Mouse (Mus musculus) inflammation-experienced regulatory T-cells, adult 6 months (primary cell): ENCODE measurements around the gene Gm37240. TPM values are rescaled to one million over a fixed set of nuclear protein-coding genes. Genes with fewer than 3 reads are reported as not detected.

Source experiments
- ATAC-seq: one replicate; pipeline ENCODE4 v1.8.0; 2017
- polyA plus RNA-seq, 3 experiments: library from polyadenylated mRNA; unstranded; fragments of 100-300 nt; shearing (Covaris generic); gene quantifications; one replicate each; pipeline ENCODE4 v1.2.1; 2017

Gene Gm37240
- polyA plus RNA-seq, 3 experiments from 2014 or later, result 0.74 to 4.1 (median 0.98) TPM

DNA sequence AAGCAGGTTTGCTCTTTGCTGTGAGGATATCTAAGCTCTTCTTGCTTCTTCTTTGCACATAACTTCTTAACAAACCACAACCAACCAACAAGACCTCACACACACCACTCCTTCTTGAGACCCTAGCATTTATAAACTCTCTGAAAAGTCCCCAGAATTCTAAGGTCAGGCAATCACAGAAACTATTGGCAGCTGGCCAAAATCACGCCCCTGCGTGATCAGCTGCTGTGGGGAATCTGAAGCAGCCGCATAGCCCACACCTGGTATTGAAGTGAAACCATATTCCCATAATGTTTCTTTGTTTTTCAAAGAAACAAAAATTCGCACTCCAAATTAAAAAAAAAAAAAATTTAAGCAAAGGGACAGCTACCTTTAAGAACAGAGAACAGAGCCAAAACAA lies 141.2 kb downstream of the Gm37240 start:
- no peak for ATAC-seq

DNA sequence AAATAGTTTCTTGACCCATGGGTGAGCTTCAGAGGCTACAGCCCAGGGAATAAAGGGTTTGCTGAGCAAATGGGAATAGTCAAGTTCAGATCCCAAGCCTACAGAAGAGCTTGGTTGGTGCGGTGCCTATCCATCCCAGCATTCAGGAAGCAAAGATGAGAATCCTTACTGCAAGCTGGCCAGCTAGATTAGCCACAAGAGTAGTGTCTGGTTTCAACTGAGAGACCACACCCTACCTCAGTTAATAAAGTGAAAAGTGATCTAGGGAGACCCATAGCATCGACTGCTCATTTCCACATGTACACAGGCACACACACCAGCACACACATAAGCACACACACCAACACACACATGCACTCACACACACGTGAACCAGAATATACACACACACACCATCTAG lies 145.6 kb downstream of the Gm37240 start:
- ATAC-seq, result no peak

DNA sequence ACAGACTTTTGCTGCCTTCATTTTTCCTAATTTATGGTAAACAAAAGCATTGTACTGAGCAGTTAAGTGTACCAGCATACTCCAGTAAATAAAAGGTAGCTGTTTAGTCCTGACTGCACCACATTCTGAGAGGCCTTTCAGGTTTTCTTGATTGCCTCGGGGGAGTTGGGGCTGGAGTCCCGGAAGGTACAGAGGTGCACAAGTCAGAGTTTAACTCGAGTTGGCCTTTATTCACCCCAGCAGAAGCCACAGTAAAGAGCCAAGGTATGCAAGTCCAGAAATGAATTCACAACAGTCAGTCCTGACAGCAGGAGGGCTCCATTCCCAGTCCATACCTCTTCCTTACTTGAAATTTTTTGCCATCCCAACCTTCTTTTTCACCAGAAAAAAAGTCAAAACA lies 148.7 kb downstream of the Gm37240 start:
- no peak for ATAC-seq

DNA sequence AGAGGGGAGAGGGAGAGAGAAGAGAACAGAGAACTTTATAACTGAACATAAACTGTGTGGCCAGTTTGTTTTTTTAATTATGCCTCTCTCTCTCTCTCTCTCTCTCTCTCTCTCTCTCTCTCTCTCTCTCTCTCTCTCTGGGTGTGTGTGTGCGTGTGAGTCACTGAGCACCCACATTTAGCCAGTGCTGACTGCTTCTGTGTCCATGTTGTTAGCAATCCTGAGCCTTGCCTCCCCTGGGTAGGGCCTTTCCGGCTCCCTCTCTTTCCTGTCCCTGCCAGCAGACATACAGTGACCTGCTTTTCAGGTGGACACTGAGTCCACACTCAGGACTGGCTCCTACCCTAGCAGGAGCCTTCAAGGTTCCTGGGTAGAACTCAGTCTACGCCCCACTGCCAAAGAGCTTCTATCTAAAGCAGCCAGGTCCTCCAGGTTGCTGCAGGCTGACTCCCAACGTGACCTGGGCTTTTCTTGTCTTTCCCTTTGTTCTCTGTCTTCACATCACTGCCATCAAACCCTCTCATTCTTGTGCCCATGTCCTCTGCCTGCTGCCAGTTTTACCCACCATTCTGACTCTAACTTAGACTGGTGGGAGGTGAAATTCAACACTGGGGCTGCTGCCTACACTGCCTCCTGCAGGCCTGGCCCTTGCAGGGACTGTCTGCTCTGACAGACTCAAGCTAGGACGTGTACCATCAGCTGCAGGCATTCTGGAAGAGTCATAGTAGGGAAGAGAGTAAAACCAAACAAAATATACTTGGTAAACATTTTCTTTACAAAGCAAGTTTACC lies 153.2 kb downstream of the Gm37240 start:
- ATAC-seq, result no peak

DNA sequence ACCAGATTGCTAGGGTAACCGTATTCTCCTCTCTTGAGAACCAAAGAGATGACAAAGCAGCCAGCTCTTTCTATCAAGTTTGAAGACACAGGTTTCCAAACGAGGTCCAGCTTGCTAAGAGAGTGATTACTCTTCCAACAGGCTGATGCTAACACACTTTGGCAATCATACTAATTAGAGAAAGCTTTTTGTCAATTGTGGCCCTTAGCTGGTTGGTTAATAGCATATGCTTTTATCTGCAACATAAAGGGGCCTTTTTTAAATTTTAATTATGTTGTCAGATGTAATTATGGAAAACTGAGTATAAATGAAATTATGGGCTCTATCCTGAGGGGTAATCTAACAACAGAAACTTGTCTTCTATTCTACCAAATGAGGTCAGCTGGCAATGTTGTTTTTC lies 160.1 kb downstream of the Gm37240 start:
- ATAC-seq, result no peak

DNA sequence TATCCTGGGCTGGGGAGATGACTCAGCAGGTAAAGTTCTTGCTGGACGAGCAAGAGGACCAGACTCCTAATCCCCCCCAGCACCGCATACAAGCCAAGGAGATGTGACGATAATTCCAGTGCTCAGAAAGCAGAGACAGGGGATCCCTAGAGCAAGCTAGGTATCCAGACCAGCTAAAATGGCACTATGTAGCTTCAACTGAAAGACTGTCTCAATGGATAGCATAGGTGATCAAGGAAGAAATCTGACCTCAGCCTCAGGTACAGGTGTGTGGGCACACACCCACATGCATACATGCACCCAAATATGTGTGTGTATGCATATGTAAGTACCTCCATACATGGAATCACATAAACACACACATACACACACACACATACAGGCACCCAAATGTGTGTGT lies 161.3 kb downstream of the Gm37240 start:
- no peak for ATAC-seq

DNA sequence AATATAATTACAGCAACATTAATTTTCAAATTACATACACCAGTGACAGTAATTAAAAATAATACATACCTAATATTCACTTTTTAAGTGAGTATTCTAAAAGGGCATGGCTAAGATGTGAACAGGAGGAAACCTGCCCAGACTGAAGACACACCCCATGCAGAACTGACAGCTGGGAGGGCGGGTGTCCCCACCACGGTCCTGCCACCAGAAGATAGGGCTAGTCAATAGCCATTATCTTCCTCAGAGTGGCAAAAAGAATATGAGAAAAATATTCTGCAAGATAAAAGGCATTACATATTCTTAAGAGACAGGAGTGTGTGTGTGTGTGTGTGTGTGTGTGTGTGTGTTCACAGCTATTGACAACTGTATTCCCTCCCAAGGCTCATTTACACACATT lies 162.2 kb downstream of the Gm37240 start:
- ATAC-seq, result no peak

DNA sequence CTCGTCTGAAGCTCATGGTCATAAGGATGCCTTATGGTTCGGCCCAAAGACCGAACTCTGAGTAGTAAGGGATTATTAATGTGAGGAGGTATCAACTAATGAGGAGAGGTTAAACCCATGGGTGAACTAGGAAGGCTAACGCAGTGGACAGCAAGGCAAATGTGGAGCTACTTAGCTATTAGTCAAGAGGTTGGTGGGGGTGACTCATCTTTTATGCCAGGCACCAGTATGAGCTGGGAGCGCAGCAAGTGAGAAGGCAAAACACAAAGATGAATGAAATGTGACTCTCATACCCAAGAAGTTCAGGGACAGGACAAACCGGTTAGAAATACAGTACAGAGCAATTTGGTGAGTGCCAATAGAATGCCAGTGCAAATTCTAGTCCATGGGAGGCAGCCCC lies 164.7 kb downstream of the Gm37240 start:
- ATAC-seq, result no peak

DNA sequence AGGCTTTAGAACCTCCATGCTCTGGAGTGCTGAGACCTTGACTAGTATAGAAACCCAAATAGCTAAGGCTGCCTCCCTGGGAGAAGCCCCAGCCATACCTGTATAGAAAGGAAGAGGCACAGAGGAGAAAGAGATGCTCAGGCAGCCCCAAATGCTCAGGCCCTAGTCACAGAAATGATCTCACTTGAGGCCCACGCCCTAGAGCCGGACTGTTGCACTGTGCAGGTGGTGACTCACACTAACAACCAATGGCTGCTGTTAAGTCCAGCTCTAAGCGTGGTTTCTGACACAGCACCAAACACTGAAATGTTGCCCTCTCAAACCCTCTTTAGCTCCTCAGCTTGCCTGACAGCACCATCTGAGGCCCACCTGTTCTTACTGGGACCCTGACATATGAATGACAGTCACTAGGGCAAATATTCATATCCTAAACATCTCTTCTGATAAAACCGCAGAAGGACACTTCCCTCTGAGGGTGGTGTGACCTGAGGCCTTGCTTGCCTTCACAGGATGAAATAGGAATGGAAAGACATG lies 171.5 kb downstream of the Gm37240 start:
- ATAC-seq, result no peak

DNA sequence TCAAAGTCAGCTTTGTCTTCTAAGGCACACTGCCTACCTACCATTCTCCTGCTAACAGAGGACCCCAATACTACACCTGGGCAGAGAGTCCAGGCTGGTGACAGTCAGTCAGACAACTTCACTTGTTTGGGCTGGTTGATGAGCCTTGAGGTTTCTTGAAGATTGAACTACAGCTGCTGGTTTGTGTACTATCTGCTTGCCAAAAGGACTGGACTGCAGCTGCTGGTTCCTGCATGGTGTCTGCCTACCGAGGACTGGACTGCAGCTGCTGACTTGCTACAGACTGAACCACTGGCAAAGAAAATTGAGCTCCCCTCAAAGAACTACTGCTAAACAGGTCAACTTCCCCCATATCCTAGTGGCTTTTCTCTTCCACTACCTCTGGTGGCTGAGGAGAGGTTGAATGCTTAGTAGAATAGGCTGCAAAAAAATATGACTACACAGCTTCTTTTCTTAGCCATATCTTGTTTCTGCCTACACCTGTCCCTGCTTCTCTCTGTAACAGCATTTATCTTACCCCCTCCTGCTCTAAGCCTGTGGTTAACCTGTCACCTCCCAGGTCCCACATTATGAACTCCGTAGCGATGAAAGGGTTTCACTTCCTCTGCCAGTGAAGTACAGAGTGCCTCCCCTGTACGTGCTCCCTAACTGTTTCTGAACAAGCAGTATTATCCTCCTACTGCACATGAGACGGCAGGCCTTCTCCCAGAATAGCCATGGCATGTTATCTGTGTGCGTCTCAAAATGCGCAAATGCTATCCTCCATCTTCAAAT lies 173.2 kb downstream of the Gm37240 start:
- ATAC-seq, result no peak

DNA sequence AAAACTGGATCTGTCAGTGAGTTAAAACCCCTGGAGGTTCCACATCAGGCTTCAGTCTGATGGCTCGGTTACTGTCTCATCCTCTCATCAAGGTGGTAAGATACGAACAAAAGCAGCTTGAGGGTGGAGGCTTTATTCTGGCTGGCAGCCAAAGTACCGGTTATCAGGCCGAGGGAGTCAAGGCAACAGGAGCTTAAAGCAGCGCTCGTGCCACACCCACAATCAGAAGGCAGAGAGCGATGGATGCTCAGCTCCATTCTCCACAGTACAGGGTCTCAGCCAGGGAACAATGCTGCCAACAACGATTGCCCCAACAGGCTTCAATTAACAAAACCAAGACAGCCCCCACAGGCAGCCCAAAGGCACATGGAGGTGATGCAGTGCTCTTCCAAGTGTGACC lies 176.6 kb downstream of the Gm37240 start:
- no peak for ATAC-seq

DNA sequence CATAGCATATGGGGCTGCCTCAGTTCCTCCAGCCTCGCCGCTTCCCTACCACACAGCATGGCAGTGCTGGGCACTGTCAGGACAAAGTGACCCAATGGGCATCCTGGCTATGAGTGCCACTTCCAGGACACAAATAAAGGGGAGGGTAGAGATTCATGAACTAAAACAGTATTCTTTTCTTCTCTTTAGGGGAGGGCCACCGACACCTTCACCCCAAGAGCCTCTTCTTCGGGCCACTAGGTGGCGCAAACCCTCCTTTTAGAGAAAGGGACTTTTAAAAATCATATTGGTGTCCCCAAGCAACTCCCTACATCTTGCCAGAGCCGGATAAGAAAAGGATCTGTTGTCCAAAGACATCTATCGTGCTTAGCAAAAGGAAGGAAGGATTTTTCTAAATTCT lies 179.9 kb downstream of the Gm37240 start:
- no peak for ATAC-seq

DNA sequence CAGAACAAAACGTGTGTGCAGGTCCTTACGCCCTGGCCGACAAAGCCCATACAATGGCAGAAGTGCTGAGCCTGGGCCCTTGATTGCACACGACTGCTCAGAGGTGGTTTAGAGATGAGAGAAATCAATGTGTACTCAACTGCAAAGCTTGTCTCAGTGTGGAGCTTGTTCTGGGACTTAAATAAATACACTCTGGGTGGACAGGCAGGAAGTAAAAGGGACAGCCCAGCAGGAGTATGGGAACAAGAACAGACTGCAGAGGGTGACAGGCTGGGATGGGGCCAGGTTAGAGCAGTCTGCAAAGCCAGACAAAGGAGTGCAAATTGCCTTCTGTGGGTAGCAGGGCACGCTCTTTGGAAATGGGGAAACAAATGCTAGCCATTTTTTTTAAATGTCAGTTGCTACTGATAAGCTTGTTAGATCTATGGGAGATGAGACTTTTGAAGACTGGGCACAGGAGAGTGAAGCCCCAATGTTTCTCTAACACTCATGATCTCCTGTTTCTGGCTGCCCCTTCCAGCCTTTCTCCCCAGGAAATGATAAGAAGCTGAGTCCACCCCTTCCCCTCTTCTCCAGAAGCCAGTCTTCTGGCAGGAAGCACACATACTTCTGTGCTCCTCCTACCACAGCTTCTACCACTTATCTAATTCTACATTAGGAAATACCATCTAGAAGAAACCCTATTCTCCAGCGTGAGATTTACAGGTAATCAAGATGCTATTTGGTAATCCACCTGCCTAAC lies 184.0 kb downstream of the Gm37240 start:
- no peak for ATAC-seq

DNA sequence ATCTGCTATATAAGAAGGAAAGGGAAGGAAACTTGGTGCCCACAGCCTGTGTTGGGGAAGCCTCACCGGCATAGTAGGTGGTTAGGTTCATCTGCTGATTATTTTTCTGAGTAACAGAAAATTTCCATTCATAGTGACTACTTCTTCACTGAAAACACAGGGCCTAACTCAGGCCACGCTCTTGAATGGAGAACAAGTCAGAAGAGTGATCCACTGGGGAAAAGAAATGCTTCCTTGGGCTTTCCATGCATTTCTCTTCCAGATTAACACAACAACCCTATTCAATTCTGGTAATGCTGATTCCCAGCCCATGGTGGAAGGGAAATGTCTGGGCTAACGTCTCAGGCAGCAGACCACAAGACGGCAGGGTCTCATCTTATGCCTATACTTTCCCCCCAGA lies 188.8 kb downstream of the Gm37240 start:
- ATAC-seq, result no peak

DNA sequence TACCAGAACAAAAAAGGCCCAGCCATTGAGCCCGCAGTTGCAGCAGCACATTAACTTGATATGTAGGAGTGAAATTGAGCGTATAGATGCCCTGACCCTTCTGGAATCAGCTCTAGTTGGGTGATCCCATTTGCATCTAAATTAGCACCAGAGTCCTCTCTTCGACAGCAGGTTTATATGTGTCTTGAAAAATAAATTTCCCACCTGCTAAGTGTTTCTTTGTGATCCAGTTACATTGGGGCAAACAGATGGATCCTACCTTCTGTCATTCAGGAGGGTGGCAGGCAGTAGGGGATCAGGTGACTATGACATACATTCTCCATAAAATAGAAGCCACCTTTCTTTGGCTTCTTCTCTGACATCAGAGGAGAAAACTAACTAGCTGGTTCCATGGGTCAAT lies 192.3 kb downstream of the Gm37240 start:
- no peak for ATAC-seq

DNA sequence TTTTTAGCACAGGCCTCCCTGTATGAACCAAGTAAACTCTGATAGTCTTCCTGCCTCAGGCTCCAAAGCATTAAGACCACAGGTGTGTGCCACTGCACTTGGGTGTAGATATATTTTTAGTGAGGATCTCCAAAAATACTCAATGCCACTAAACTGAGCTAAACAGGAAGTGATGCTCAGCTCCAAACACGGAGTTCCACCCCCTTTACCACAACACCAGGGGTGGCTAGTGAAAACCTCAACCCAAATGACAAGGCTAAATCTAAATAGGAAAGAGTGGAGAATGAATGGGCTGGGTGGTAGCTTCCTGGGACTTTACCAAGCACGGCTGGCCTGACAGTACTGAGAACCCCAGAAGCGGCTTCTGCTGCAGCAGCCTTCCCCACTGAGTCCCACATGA lies 194.3 kb downstream of the Gm37240 start:
- ATAC-seq, result no peak

DNA sequence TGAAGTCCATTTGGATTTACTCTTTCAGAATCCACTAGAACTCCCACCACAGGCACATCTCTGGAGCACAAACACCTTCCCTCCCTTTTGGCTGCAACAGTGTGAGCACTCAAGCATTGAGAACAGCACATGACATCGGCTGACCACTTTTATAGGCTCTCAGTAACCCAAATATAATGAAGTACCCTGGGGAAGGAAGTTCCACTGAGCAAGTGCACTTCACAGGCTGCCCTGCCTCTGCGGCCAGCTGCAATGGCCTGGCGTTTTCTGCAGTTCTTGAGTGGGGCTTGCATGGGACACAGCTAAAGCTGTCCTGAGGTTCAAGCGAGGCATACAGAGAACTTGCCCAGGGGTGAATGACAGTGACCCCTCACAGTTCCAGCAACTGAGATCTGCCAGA lies 196.2 kb downstream of the Gm37240 start:
- ATAC-seq, result no peak

DNA sequence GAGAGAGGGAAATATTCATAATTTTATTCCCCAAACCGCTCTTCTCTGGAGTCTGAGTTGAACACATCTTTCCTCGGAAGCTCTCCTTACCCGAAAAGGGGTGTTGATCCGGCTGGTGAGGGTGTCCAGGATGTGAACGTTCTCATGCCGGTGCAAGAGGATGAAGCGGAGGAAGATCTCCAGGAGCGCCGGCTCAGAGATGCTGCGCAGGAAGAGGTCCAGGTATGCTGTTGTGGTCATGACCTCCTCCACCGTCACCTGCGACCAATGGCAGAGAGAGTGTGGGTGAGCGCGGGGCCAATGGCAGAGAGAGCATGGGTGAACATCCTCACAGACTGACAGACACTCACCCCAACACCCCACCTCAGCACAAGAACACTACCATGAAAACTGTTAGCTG lies 199.0 kb downstream of the Gm37240 start:
- no peak for ATAC-seq

DNA sequence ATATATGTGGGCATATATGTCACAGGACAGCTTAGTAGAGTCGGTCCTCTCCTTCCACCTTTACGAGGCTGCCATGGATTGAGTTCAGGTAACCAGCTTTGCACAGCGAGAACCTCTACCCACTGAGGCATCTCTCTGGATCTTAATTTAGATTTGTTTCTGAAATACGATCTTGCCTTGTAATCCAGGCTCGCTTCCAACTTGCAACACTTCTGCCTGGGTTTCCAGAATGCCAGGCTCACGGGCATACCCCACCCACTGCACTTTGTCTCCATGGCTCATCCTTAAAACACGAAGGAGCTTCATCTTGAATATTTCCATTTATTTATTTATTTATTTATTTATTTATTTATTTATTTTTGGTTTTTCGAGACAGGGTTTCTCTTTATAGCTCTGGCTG lies 202.0 kb downstream of the Gm37240 start:
- no peak for ATAC-seq

DNA sequence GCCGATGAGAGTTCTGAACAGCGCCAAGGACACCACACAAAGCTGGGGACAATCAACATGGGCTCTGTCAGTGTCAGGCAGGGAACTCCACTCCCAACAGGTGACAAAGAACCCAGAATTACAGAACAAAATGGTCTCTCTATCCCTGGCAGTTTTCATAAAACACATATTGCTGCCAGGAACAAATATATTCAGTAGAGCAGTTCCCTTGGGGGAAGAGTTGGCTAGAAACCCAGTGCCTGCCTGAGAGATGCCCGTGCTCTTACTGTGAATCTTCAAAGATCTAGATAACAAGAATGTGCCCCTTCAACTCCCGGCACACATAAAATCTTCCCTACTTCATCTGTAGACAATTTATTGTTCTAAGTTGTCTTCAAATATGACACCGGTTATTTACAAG lies 203.7 kb downstream of the Gm37240 start:
- no peak for ATAC-seq

DNA sequence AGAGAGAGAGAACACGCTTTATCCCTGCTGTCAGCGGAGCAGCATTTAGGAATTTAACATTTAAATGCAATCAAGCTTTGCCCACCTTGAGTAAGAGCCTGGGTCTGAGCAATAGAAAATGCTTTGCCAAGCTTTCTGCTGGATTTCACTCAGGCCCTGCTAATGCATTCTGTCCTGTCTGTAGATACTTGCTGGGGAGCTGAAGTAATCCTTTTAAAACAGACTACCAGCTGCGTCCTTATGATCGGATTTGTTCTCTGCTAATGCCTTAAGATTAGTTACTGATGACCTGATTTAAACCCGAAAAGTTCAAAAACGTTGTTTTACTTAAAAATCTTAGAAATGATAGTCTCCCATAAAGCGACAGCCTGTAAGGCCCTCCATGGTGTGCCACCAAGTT lies 206.2 kb downstream of the Gm37240 start:
- ATAC-seq, result no peak

DNA sequence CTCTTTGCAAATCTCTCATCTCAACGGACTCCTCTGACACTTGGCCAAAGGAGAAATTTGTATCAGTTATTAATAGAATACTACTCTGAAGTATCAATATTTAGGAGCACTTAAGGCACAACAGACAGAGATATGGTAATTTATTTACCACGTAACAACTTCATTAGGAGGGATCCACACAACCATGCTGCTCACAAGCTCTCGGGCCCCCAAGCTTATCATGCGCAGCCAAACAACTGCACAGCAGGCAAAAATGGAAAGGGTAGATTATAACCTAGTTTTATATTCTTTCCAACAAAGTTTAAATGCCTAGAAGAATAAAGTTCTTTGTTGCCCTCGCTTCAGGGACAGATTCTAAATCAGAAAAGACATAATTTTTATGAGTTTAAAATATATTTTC lies 207.4 kb downstream of the Gm37240 start:
- ATAC-seq, result no peak

DNA sequence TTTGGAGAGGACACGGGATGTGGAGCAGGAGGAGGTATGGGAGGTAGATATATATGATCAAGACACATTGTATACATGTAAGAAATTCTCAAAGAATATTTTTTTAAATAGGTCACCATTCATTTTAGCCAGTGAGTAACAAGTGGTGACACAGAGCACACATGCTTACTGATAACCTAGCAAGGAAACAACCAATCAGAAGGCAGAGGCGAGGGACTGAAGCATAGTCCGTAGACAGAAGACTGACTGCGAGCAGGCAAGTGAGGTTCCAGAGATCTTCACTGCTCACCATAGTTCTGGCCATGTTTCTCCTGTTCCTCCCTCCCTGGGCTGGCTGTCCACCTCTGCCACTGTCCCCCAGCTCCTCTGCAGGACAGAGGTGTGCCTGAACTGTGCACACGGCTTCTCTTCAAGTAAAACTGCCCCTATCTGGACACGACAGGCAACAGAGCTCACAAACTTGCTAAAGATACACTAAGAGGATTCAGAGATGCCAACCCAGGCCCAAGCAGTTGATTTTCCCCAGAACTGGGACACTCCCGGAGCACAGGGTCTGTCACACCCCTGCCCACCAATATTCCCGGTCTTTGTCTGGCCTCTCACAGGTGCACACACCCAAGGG lies 207.9 kb downstream of the Gm37240 start:
- no peak for ATAC-seq
